Mouse (Mus musculus) kidney, adult 2 months (tissue): ENCODE measurements around the gene Rtl8a. TPM values are rescaled to one million over a fixed set of nuclear protein-coding genes. Genes with fewer than 3 reads are reported as not detected.
"Not testable (repeated sequence)": the region's sequence is repeated elsewhere in the genome, so short reads cannot be mapped to it uniquely, and the experiment has no call there.

Experiments used
- DNase-seq: peaks from one replicate; pipeline ENCODE4 v3.0.0; 2021
- H3K27ac ChIP-seq: fragments of 200-500 bp; 2 replicates; pipeline ENCODE4 v1.5.1; 2012; ENCODE audit warnings: low read depth, low read length, control low read depth, inconsistent platforms; ENCODE audit not compliant: insufficient read depth
- H3K27me3 ChIP-seq: fragments of 200-500 bp; replicated peaks from 2 replicates; pipeline ENCODE4 v1.6.1; 2012; ENCODE audit warnings: mild to moderate bottlenecking, moderate library complexity, low read length, inconsistent platforms; ENCODE audit not compliant: control insufficient read depth, insufficient read depth
- H3K36me3 ChIP-seq: fragments of 200-500 bp; 2 replicates; pipeline ENCODE4 v1.6.1; 2012; ENCODE audit warnings: mild to moderate bottlenecking, moderate library complexity, low read length, inconsistent platforms; ENCODE audit not compliant: control insufficient read depth, insufficient read depth
- H3K4me1 ChIP-seq: fragments of 200-500 bp; 2 replicates; pipeline ENCODE4 v1.6.1; 2011; ENCODE audit warnings: low read length; ENCODE audit not compliant: control insufficient read depth, insufficient read depth
- H3K4me3 ChIP-seq: fragments of 200-500 bp; 2 replicates; pipeline ENCODE4 v1.5.1; 2011; ENCODE audit warnings: mild to moderate bottlenecking, low read depth, low read length, control low read depth; ENCODE audit not compliant: insufficient read depth
- CTCF ChIP-seq: fragments of 200-500 bp; conservative IDR thresholded peaks from 2 replicates; pipeline ENCODE4 v1.5.1; 2011; ENCODE audit warnings: low read depth, mild to moderate bottlenecking, control low read depth, low read length, moderate library complexity, mixed read lengths; ENCODE audit not compliant: insufficient read depth, insufficient read length
- POLR2A ChIP-seq: fragments of 200-500 bp; IDR thresholded peaks from one replicate; pipeline ENCODE4 v1.6.1; 2011; ENCODE audit warnings: low read depth, low read length, control low read depth
- WGBS: fragments of 180-500 bp; shearing (Covaris S2); methylation state at CpG from one replicate; pipeline ENCODE4 v1.1.7; 2018; 5-methylcytosine and 5-hydroxymethylcytosine counted together
- polyA plus RNA-seq: library from polyadenylated mRNA; depleted of rRNA; stranded (reverse); fragments of >200 nt; gene quantifications from 2 replicates; pipeline ENCODE4 v1.2.3, GENCODE M21; 2012; rRNA removed

Gene Rtl8a
- 114 and 120 TPM in 2 replicates for polyA plus RNA-seq

- peak; percentile 87 for DNase-seq
- not testable (repeated sequence) for H3K4me1 ChIP-seq, H3K27me3 ChIP-seq, H3K27ac ChIP-seq, H3K36me3 ChIP-seq
- peak within 1 kb of the TSS; percentile 41 for H3K4me3 ChIP-seq
- 0% methylated on average over 11 of the region's 50 CpGs for whole genome bisulfite sequencing
Observed at GRCm38 (mm10) chrX:53642980-53643961, at the start of gene Rtl8a. Rtl8a (minus strand) TSS chrX:53643682.

- TF ChIP-seq CTCF = no peak
- TF ChIP-seq POLR2A = no peak
- WGBS = 86% methylated on average over 2 of the region's 2 CpGs
- no peaks in the 10 kb centered on the region; the same call in 1 of the 2 replicates for H3K4me1 ChIP-seq
- H3K27me3 ChIP-seq = no peaks in the 10 kb centered on the region
- DNase-seq = no peak
- H3K4me3 ChIP-seq = no peak overlapping the region
- H3K27ac ChIP-seq = no peak overlapping the region
- H3K36me3 ChIP-seq = no peaks in the 10 kb centered on the region
Observed at GRCm38 (mm10) chrX:53693141-53693540, 49.7 kb upstream of the Rtl8a start.

- 18% methylated on average over 2 of the region's 2 CpGs for WGBS
- H3K4me1 ChIP-seq = no peaks in the 10 kb centered on the region; the same call in 1 of the 2 replicates
- TF ChIP-seq POLR2A (no peak), CTCF (no peak)
- H3K27ac ChIP-seq = no peak overlapping the region
- no peaks in the 10 kb centered on the region for H3K36me3 ChIP-seq
- no peak for DNase-seq
- H3K27me3 ChIP-seq = no peaks in the 10 kb centered on the region
- H3K4me3 ChIP-seq = no peak overlapping the region
Observed at GRCm38 (mm10) chrX:53692065-53692464, 48.6 kb upstream of the Rtl8a start.

GRCm38 (mm10) chrX:53684676-53685075, 41.2 kb upstream of the Rtl8a start:
- DNase-seq = peak; percentile 68
- not testable (repeated sequence) for H3K4me3 ChIP-seq, H3K27me3 ChIP-seq, H3K36me3 ChIP-seq, H3K4me1 ChIP-seq
- H3K27ac ChIP-seq = 0 out of 2 replicates have a peak overlapping the region, but pooled peaks have one; percentile 38
- WGBS = 34% methylated on average over 2 of the region's 4 CpGs

GRCm38 (mm10) chrX:53682650-53683049, 39.2 kb upstream of the Rtl8a start:
- H3K4me3 ChIP-seq, H3K36me3 ChIP-seq, H3K4me1 ChIP-seq, H3K27me3 ChIP-seq, H3K27ac ChIP-seq: not testable (repeated sequence)
- peak; percentile 22 for DNase-seq
- WGBS = 48% methylated on average over 3 of the region's 3 CpGs

- TF ChIP-seq CTCF = 0 out of 2 replicates have a peak, but pooled peaks have one; percentile 12
- 30% methylated on average over 2 of the region's 2 CpGs for WGBS
- not testable (repeated sequence) for H3K4me3 ChIP-seq, H3K4me1 ChIP-seq, H3K27me3 ChIP-seq, H3K36me3 ChIP-seq, H3K27ac ChIP-seq
- peak; percentile 61 for DNase-seq
Observed at GRCm38 (mm10) chrX:53676943-53677342, 33.5 kb upstream of the Rtl8a start.

- H3K27ac ChIP-seq, DNase-seq, H3K36me3 ChIP-seq, H3K4me1 ChIP-seq, H3K27me3 ChIP-seq: not testable (repeated sequence)
- 18% methylated on average over 4 of the region's 4 CpGs for WGBS
- peak overlapping the region; percentile 45 for H3K4me3 ChIP-seq
Observed at GRCm38 (mm10) chrX:53670696-53671095, 27.2 kb upstream of the Rtl8a start.

GRCm38 (mm10) chrX:53670294-53670693, 26.8 kb upstream of the Rtl8a start, which contains the start of gene Rtl8b:
Rtl8b (minus strand) TSS chrX:53670408.
- WGBS = 5% methylated on average over 12 of the region's 15 CpGs
- Histone ChIP-seq H3K27ac (no peak within 1 kb of the TSS), H3K4me1 (no peaks in the 10 kb centered on the region), H3K27me3 (no peaks in the 10 kb centered on the region), H3K36me3 (no peaks in the 10 kb centered on the region), H3K4me3 (peak within 1 kb of the TSS; percentile 45)
- peak; percentile 88 for DNase-seq
- TF ChIP-seq CTCF (no peak), POLR2A (no peak)

GRCm38 (mm10) chrX:53669557-53670270, 26.2 kb upstream of the Rtl8a start:
- H3K27ac ChIP-seq, DNase-seq, H3K27me3 ChIP-seq, H3K4me1 ChIP-seq, H3K36me3 ChIP-seq: not testable (repeated sequence)
- no CpG with 5 or more reads among the region's 36 CpGs for WGBS
- H3K4me3 ChIP-seq = 0 out of 2 replicates have a peak overlapping the region, but pooled peaks have one; percentile 10

GRCm38 (mm10) chrX:53652917-53653316, 9.4 kb upstream of the Rtl8a start:
- not testable (repeated sequence) for H3K4me3 ChIP-seq, DNase-seq
- WGBS = 56% methylated on average over 4 of the region's 4 CpGs

More at GRCm38 (mm10) chrX:53652917-53653316, 9.4 kb upstream of the Rtl8a start:
- not testable (repeated sequence) for H3K27ac ChIP-seq, H3K27me3 ChIP-seq, H3K36me3 ChIP-seq, H3K4me1 ChIP-seq
